Mouse (Mus musculus) thymus, adult 2 months (tissue): Measurements from ENCODE around the gene A930033H14Rik. TPM values are rescaled to one million over a fixed set of nuclear protein-coding genes. Genes with fewer than 3 reads are reported as not detected.

ENCODE experiments used
- DNase-seq: peaks from one replicate; pipeline ENCODE4 v3.0.0; 2021
- H3K27ac ChIP-seq: fragments of 200-500 bp; 2 replicates; pipeline ENCODE4 v1.5.1; 2012; ENCODE audit warnings: low read length, control low read depth; ENCODE audit not compliant: control insufficient read depth, insufficient read depth
- H3K27me3 ChIP-seq: fragments of 200-500 bp; 2 replicates; pipeline ENCODE4 v1.6.1; 2012; ENCODE audit warnings: mild to moderate bottlenecking, low read length, moderate library complexity, mixed read lengths; ENCODE audit not compliant: control insufficient read depth, insufficient read depth
- H3K36me3 ChIP-seq: fragments of 200-500 bp; 2 replicates; pipeline ENCODE4 v1.6.1; 2012; ENCODE audit warnings: mild to moderate bottlenecking, low read length, moderate library complexity; ENCODE audit not compliant: control insufficient read depth, insufficient read depth
- H3K4me1 ChIP-seq: fragments of 200-500 bp; replicated peaks from 2 replicates; pipeline ENCODE4 v1.6.1; 2012; ENCODE audit warnings: low read length; ENCODE audit not compliant: control insufficient read depth, insufficient read depth
- H3K4me3 ChIP-seq: fragments of 200-500 bp; 2 replicates; pipeline ENCODE4 v1.5.1; 2012; ENCODE audit warnings: mild to moderate bottlenecking, low read length, control low read depth, moderate library complexity; ENCODE audit not compliant: control insufficient read depth, insufficient read depth
- CTCF ChIP-seq: fragments of 200-500 bp; IDR thresholded peaks from 2 replicates; pipeline ENCODE4 v1.5.1; 2012; ENCODE audit warnings: mild to moderate bottlenecking, control low read depth, low read length, moderate library complexity, borderline replicate concordance; ENCODE audit not compliant: control insufficient read depth, poor library complexity, insufficient read depth; ENCODE audit errors: extremely low read depth
- POLR2A ChIP-seq: fragments of 200-500 bp; IDR thresholded peaks from 2 replicates; pipeline ENCODE4 v1.6.1; 2012; ENCODE audit warnings: mild to moderate bottlenecking, low read length, control low read depth, moderate library complexity; ENCODE audit not compliant: control insufficient read depth, poor library complexity, insufficient read depth; ENCODE audit errors: extremely low read depth
- WGBS: fragments of 180-500 bp; shearing (Covaris S2); methylation state at CpG from one replicate; pipeline ENCODE4 v1.1.7; 2018; 5-methylcytosine and 5-hydroxymethylcytosine counted together
- polyA plus RNA-seq: library from polyadenylated mRNA; depleted of rRNA; stranded (reverse); fragments of >200 nt; gene quantifications from 2 replicates; pipeline ENCODE4 v1.2.3, GENCODE M21; 2012

Gene A930033H14Rik
- polyA plus RNA-seq, 1 experiment = 0.34 TPM

DNA sequence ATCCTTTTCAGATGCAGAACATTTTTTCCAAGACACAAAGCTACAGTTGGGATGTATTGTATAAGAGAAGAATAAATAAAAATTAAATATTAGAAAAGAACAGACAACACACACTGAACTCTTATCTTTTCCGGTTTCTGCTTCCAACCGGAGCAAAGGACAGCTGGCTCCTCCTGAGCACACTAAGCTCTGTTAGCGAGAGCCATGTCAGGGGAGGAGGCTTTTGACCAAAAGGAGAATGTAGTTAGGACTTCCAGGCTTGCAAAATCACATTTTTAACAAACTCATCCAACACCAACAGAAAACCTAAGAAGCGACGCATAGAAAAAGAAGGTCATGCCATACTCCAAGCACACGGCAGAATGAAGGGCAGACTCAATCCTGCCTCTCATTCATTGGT lies 6.8 kb downstream of the A930033H14Rik start:
- H3K27me3 ChIP-seq = no peaks in the 10 kb centered on the region
- no peak for TF ChIP-seq CTCF
- no peak for TF ChIP-seq POLR2A
- H3K4me1 ChIP-seq = no peaks in the 10 kb centered on the region
- no peak overlapping the region for H3K27ac ChIP-seq
- no peak for DNase-seq
- H3K36me3 ChIP-seq = no peaks in the 10 kb centered on the region
- 94% methylated on average over 6 of the region's 6 CpGs for WGBS
- no peak overlapping the region for H3K4me3 ChIP-seq

- TF ChIP-seq CTCF (no peak), POLR2A (no peak)
- no peak for DNase-seq
- no peaks in the 10 kb centered on the region for H3K36me3 ChIP-seq
- no peak overlapping the region for H3K4me3 ChIP-seq
- H3K27me3 ChIP-seq = no peaks in the 10 kb centered on the region
- H3K27ac ChIP-seq = no peak overlapping the region
- 72% methylated on average over 8 of the region's 8 CpGs for WGBS
- H3K4me1 ChIP-seq = no peaks in the 10 kb centered on the region
Observed at GRCm38 (mm10) chr10:69204677-69205400, 8.1 kb downstream of the A930033H14Rik start.

GRCm38 (mm10) chr10:69193721-69194120 lies 19.2 kb downstream of the A930033H14Rik start:
- TF ChIP-seq CTCF (no peak), POLR2A (no peak)

DNA sequence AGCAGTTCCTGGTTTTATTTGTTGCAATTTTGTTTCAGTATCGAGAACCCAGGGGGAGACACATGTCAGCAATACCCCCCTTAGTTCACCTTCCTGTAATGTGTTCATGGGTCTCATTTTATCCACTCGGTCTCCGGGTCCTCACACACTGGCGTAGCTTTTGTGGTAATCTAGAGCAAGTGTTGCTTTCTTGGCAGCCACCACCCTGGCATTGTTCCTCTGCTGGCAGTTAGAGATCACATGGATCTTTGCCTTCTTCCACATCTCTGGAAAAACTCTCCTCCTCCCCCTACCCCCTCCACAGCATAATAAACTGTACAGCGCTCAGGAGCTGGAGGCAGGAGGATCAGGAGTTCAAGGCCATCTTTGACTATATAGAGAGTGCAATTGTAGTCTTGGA lies 20.6 kb downstream of the A930033H14Rik start:
- no peaks in the 10 kb centered on the region for H3K27me3 ChIP-seq
- H3K4me1 ChIP-seq = no peaks in the 10 kb centered on the region
- TF ChIP-seq CTCF (no peak), POLR2A (no peak)
- H3K27ac ChIP-seq = no peak overlapping the region
- H3K4me3 ChIP-seq = no peak overlapping the region
- 91% methylated on average over 5 of the region's 5 CpGs for WGBS
- no peaks in the 10 kb centered on the region for H3K36me3 ChIP-seq
- DNase-seq = no peak

More at GRCm38 (mm10) chr10:69193721-69194120, 19.2 kb downstream of the A930033H14Rik start:
- DNase-seq = no peak
- H3K4me1 ChIP-seq = no peaks in the 10 kb centered on the region
- H3K27me3 ChIP-seq = no peaks in the 10 kb centered on the region
- 96% methylated on average over 10 of the region's 10 CpGs for WGBS
- H3K4me3 ChIP-seq = no peak overlapping the region
- no peak overlapping the region for H3K27ac ChIP-seq
- H3K36me3 ChIP-seq = no peaks in the 10 kb centered on the region

- Histone ChIP-seq H3K27ac (no peak overlapping the region), H3K36me3 (no peaks in the 10 kb centered on the region), H3K4me3 (no peak overlapping the region), H3K27me3 (no peaks in the 10 kb centered on the region), H3K4me1 (no peaks in the 10 kb centered on the region)
- 78% methylated on average over 10 of the region's 10 CpGs for WGBS
- no peak for DNase-seq
- TF ChIP-seq POLR2A (no peak), CTCF (no peak)
Observed at GRCm38 (mm10) chr10:69190434-69191160, 22.3 kb downstream of the A930033H14Rik start.

GRCm38 (mm10) chr10:69187773-69188443 lies 25.0 kb downstream of the A930033H14Rik start:
- no peaks in the 10 kb centered on the region for H3K4me1 ChIP-seq
- no peak for DNase-seq
- no peaks in the 10 kb centered on the region for H3K27me3 ChIP-seq
- H3K27ac ChIP-seq = no peak overlapping the region
- no peak overlapping the region for H3K4me3 ChIP-seq
- TF ChIP-seq CTCF (no peak), POLR2A (no peak)
- WGBS = 92% methylated on average over 9 of the region's 9 CpGs
- no peaks in the 10 kb centered on the region for H3K36me3 ChIP-seq
